Mouse (Mus musculus): Measurements from ENCODE around the gene Opcml. TPM values are rescaled to one million over a fixed set of nuclear protein-coding genes. Genes with fewer than 3 reads are reported as not detected.

Gene Opcml
- polyA plus RNA-seq, 1 experiment from 2014 or later, result 9.4 TPM

DNA sequence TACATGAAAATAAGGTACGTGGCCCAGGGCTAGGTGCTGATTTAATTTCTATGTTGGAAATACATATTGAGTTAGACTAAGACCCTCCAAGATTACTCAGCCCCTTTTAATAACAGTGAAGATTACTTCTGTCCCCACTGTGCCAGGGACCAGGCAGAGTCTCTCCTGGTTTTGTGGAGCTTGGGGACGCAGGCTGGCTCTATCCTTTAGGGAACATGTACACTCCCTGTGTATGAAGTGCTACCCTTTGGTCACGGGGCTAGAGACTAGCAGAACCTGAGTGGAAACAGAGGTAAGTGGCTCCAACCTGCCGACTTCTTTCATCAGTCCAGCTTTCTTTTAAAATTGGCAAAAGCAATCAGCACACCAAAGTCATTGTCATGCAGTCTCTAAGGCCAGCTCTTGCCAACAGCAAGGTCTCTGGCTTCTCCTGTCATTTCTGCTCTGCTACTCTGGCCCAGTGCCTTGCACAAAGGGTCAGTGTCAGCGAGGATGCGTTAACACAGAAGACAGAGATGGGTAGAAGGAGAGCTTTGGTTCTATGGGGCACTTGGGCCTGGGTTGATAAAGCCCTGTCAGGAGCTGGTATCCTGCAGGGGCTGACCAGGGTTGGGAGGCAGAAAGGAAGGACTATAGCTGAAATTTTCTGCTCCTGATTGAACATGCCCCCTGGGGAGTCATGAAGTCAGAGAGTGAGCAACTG is 9.1 kb upstream of the Opcml start:
- WGBS, result 71% methylated on average over 6 of the region's 6 CpGs
- DNase-seq (no peak), ATAC-seq (ENCODE audit: insufficient read depth) (no peak)
- Histone ChIP-seq H3K36me3 (ENCODE audit: insufficient read depth) (no peaks in the 10 kb centered on the region), H3K4me2 (no peak overlapping the region), H3K4me3 (ENCODE audit: low read depth, low read length) (no peak overlapping the region), H3K9ac (no peak overlapping the region), H3K9me3 (ENCODE audit: low read depth, low read length) (no peaks in the 10 kb centered on the region), H3K4me1 (ENCODE audit: insufficient read depth) (no peaks in the 10 kb centered on the region), H3K27ac (ENCODE audit: low read depth) (no peak overlapping the region), H3K27me3 (ENCODE audit: insufficient read depth, low read length) (no peaks in the 10 kb centered on the region)
- TF ChIP-seq CTCF (IDR thresholded peaks at IDR 0.05; ENCODE audit: low read depth), result no peak

- WGBS, result 13% methylated on average over 1 of the region's 1 CpGs
- no peaks in the 10 kb centered on the region for H3K9me3 ChIP-seq (ENCODE audit: low read depth, low read length)
- no peaks in the 10 kb centered on the region for H3K27me3 ChIP-seq (ENCODE audit: insufficient read depth, low read length)
- H3K4me1 ChIP-seq (ENCODE audit: insufficient read depth), result no peaks in the 10 kb centered on the region
- H3K4me3 ChIP-seq (ENCODE audit: low read depth, low read length), result no peak overlapping the region
- no peaks in the 10 kb centered on the region for H3K36me3 ChIP-seq (ENCODE audit: insufficient read depth)
- no peak overlapping the region for H3K27ac ChIP-seq (ENCODE audit: low read depth)
- H3K4me2 ChIP-seq, result no peak overlapping the region
- ATAC-seq (ENCODE audit: insufficient read depth), result peak; percentile 56; the same call in 1 of the 2 replicates
- DNase-seq, result peak; percentile 38
- no peak overlapping the region for H3K9ac ChIP-seq
- no peak for TF ChIP-seq CTCF (IDR thresholded peaks at IDR 0.05; ENCODE audit: low read depth)
These were observed 8.6 kb upstream of the Opcml start for GRCm38 (mm10) chr9:27781994-27782337.

GRCm38 (mm10) chr9:27791639-27791966 is 1.0 kb downstream of the Opcml start:
- H3K4me3 ChIP-seq (ENCODE audit: low read depth, low read length), result peak overlapping the region; percentile 31
- peak overlapping the region; percentile 22; the same call in 1 of the 2 replicates for H3K9ac ChIP-seq
- H3K4me2 ChIP-seq, result peak overlapping the region; percentile 67
- no peaks in the 10 kb centered on the region for H3K9me3 ChIP-seq (ENCODE audit: low read depth, low read length)
- H3K4me1 ChIP-seq (ENCODE audit: insufficient read depth), result no peaks in the 10 kb centered on the region
- H3K27me3 ChIP-seq (ENCODE audit: insufficient read depth, low read length), result peaks cover 20% of the 10 kb centered on the region
- DNase-seq (no peak), ATAC-seq (ENCODE audit: insufficient read depth) (no peak)
- WGBS, result 5% methylated on average over 12 of the region's 12 CpGs
- H3K27ac ChIP-seq (ENCODE audit: low read depth), result no peak overlapping the region
- no peak for TF ChIP-seq CTCF (IDR thresholded peaks at IDR 0.05; ENCODE audit: low read depth)
- H3K36me3 ChIP-seq (ENCODE audit: insufficient read depth), result no peaks in the 10 kb centered on the region

DNA sequence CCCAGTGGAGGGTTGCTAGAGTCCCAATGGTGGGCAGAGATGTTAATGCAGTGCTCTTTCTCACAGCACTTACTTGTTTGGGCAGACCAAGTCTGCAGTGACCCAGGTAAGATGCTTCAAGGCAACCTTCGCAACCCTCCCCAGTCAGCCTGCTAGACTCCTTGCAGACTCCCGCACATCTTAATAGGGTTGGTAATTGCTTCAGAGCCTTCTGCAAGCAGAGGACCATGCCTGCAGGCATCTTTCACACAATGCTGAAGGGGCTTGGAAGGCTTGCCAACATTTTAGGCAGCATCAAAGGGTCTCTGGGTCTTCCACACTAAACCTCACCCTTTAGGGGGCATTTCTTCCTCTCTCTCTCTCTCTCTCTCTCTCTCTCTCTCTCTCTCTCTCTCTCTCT is 1.7 kb downstream of the Opcml start:
- no peak for DNase-seq
- Histone ChIP-seq H3K4me1 (ENCODE audit: insufficient read depth) (no peaks in the 10 kb centered on the region), H3K4me3 (ENCODE audit: low read depth, low read length) (no peak overlapping the region), H3K27ac (ENCODE audit: low read depth) (no peak overlapping the region), H3K4me2 (no peak overlapping the region; the same call in 1 of the 2 replicates), H3K9ac (no peak overlapping the region), H3K27me3 (ENCODE audit: insufficient read depth, low read length) (peaks cover 20% of the 10 kb centered on the region), H3K9me3 (ENCODE audit: low read depth, low read length) (no peaks in the 10 kb centered on the region), H3K36me3 (ENCODE audit: insufficient read depth) (no peaks in the 10 kb centered on the region)
- WGBS, result 47% methylated on average over 2 of the region's 2 CpGs
- no peak for ATAC-seq (ENCODE audit: insufficient read depth)
- no peak for TF ChIP-seq CTCF (IDR thresholded peaks at IDR 0.05; ENCODE audit: low read depth)

- H3K27me3 ChIP-seq (ENCODE audit: insufficient read depth, low read length), result peaks cover 20% of the 10 kb centered on the region
- no peak overlapping the region for H3K4me2 ChIP-seq
- DNase-seq (no peak), ATAC-seq (ENCODE audit: insufficient read depth) (no peak)
- 66% methylated on average over 3 of the region's 3 CpGs for WGBS
- no peaks in the 10 kb centered on the region for H3K4me1 ChIP-seq (ENCODE audit: insufficient read depth)
- H3K4me3 ChIP-seq (ENCODE audit: low read depth, low read length), result no peak overlapping the region
- no peak overlapping the region for H3K9ac ChIP-seq
- TF ChIP-seq CTCF (IDR thresholded peaks at IDR 0.05; ENCODE audit: low read depth), result no peak
- no peaks in the 10 kb centered on the region for H3K9me3 ChIP-seq (ENCODE audit: low read depth, low read length)
- no peaks in the 10 kb centered on the region for H3K36me3 ChIP-seq (ENCODE audit: insufficient read depth)
- H3K27ac ChIP-seq (ENCODE audit: low read depth), result no peak overlapping the region
These were observed 2.4 kb downstream of the Opcml start for GRCm38 (mm10) chr9:27792994-27793393.

- H3K27ac ChIP-seq (ENCODE audit: low read depth), result no peak overlapping the region
- no peak overlapping the region for H3K9ac ChIP-seq
- no peak overlapping the region for H3K4me3 ChIP-seq (ENCODE audit: low read depth, low read length)
- no peaks in the 10 kb centered on the region for H3K36me3 ChIP-seq (ENCODE audit: insufficient read depth)
- peak; percentile 71 for DNase-seq
- H3K9me3 ChIP-seq (ENCODE audit: low read depth, low read length), result no peaks in the 10 kb centered on the region
- peaks cover 9% of the 10 kb centered on the region for H3K27me3 ChIP-seq (ENCODE audit: insufficient read depth, low read length)
- H3K4me2 ChIP-seq, result no peak overlapping the region
- no peak for TF ChIP-seq CTCF (IDR thresholded peaks at IDR 0.05; ENCODE audit: low read depth)
- peak; percentile 71 for ATAC-seq (ENCODE audit: insufficient read depth)
- no peaks in the 10 kb centered on the region for H3K4me1 ChIP-seq (ENCODE audit: insufficient read depth)
- 43% methylated on average over 1 of the region's 1 CpGs for WGBS
These were observed 6.0 kb downstream of the Opcml start for GRCm38 (mm10) chr9:27796535-27796934.

GRCm38 (mm10) chr9:27800992-27801391 is 10.4 kb downstream of the Opcml start:
- DNase-seq, result no peak
- Histone ChIP-seq H3K27ac (ENCODE audit: low read depth) (no peak overlapping the region), H3K36me3 (ENCODE audit: insufficient read depth) (no peaks in the 10 kb centered on the region), H3K4me2 (no peak overlapping the region), H3K9me3 (ENCODE audit: low read depth, low read length) (no peaks in the 10 kb centered on the region), H3K27me3 (ENCODE audit: insufficient read depth, low read length) (no peaks in the 10 kb centered on the region), H3K4me3 (ENCODE audit: low read depth, low read length) (no peak overlapping the region), H3K4me1 (ENCODE audit: insufficient read depth) (no peaks in the 10 kb centered on the region), H3K9ac (no peak overlapping the region)
- no peak for ATAC-seq (ENCODE audit: insufficient read depth)
- 79% methylated on average over 2 of the region's 2 CpGs for WGBS
- no peak for TF ChIP-seq CTCF (IDR thresholded peaks at IDR 0.05; ENCODE audit: low read depth)

Data from lung, embryonic 14.5 days (tissue).